Mouse (Mus musculus): Measurements from ENCODE around the gene Lrrc49.

Gene Lrrc49

GRCm38 (mm10) chr9:60592974-60593373 is 95.0 kb downstream of the Lrrc49 start:
- no peak for DNase-seq

- no peak for DNase-seq
Observed at GRCm38 (mm10) chr9:60592363-60592762, 95.6 kb downstream of the Lrrc49 start.

- no peak for DNase-seq
Observed at GRCm38 (mm10) chr9:60590871-60591624, 96.9 kb downstream of the Lrrc49 start.

DNA sequence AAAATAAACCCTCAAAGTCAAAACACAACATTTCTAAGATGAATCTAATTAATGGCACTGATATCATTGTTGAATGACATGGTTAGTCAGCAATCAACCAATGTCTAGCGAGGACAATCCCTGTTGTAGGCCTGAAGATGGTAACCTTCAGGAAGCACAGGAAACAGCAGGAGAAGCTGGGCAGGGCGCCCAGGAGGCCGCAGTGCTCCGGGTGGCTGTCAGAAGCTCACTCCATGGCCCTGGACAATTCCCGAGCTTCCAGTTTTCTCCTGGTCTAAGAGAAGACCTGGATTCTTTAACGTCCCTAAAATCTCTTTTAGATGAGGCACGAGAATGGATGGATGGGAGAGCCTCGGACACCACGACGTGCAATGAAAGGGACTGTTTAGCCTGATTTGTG is 99.0 kb downstream of the Lrrc49 start:
- no peak for DNase-seq

DNA sequence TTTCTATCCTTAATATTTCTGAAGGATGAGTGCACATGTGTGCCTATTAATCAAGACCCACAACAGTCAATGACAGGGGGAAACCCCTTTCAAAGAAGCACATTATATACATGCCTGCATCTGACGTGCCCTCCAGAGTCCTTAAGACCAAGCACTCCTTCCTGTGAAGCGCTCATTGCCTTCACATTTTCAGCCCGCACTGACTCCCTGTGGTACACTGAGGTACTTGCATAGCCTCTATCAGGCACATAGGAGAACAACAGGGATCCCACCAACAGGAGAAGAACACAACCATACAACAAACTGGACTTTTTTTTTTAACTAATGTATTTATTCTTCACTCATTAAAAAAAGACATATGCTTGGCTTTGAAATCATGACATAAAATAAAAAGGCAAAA is 101.0 kb downstream of the Lrrc49 start:
- no peak for DNase-seq

DNA sequence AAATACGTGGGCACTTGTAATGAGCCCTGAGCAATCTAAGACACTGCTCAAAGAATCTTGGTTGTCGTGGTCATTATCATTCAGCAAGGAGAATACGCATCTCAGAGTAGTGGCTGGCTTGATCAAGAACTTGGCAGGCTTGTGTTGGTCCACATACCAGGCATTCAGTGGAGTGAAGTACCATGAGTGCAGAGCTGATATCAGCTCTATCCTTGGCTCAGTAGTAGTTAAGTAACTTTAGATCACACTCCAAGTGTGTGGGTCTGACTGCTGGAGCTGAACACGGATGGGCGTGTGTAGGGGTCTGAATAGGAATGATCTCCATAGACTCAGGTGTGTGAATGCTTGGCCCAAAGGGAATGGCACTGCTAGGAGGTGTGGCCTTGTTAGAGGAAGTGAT is 102.8 kb downstream of the Lrrc49 start:
- no peak for DNase-seq

DNA sequence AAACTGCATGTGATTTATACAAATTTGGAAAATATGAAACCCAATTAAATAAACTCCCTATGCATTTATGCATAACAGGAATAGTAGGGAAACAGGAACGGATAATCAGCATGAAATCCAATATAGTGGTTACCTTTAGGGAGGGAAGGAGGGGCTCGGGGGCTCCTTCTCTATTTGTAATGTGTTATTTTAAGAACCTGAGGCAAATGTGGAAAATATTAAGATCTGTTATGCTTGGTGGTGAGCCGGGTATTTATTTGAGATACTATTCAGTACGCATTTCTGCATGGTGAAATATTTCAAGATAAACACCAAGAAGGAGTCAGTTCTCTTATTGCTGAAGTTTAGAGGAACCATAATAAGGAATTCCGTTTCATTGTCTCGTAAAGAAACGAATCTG is 105.4 kb downstream of the Lrrc49 start:
- DNase-seq, result no peak

GRCm38 (mm10) chr9:60573011-60573410 is 114.9 kb downstream of the Lrrc49 start:
- DNase-seq, result no peak

- DNase-seq, result no peak
Observed at GRCm38 (mm10) chr9:60571725-60572124, 116.2 kb downstream of the Lrrc49 start.

GRCm38 (mm10) chr9:60571041-60571440 is 116.9 kb downstream of the Lrrc49 start:
- no peak for DNase-seq

DNA sequence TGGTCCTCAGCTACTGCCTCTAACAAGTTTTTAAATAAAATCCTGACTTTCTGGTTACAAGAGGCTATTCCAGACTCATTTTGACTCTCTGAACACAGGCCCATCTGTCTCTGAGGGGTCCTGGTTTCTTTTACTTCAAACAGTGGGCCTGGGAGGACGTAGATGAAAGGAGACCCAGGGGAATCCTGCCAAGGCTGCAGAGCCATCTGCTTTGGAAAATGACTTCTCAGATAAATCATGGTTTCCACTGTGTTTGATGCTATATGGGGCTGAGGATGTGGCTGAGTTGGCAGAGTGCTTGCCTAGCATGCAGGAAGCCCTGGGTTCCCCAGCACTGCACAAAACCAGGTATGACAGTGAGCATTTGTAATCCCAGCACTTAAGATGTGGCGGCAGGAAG is 118.6 kb downstream of the Lrrc49 start:
- peak; percentile 16 for DNase-seq

GRCm38 (mm10) chr9:60563809-60564208 is 124.1 kb downstream of the Lrrc49 start:
- no peak for DNase-seq

- peak; percentile 79 for DNase-seq
Observed at GRCm38 (mm10) chr9:60562443-60563371, 125.3 kb downstream of the Lrrc49 start.

DNA sequence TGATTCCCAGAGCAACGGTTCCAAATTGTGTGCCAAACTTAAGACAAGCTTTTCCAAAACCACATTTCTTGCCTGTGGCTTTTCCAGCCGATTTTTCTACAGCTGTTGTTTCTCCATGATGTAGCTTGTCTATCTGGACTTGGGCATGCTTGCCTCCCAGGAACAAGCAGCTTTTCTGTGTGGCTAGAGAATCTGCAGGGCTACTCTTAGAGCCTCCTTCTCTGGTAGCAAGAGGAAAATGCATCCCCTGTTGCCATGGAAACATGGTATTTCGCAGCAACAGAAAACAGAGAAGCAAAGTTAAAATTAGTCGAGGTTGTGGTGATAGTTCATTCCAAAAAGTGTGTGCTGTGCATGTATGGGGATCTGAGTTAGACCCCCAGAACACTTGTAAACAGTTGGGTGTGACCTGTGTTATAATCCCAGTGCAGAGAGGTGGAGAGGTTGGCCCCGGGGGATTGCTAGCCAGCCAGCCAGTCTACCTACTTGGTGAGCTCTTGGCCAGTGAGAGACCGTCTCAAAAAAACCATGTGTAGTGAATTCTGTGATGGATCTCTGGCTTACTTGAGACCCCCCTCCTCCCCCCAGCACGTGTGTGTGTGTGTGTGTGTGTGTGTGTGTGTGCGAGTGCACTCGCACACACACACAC is 126.2 kb downstream of the Lrrc49 start:
- DNase-seq, result peak; percentile 54

GRCm38 (mm10) chr9:60558507-60558906 is 129.5 kb downstream of the Lrrc49 start:
- no peak for DNase-seq

DNA sequence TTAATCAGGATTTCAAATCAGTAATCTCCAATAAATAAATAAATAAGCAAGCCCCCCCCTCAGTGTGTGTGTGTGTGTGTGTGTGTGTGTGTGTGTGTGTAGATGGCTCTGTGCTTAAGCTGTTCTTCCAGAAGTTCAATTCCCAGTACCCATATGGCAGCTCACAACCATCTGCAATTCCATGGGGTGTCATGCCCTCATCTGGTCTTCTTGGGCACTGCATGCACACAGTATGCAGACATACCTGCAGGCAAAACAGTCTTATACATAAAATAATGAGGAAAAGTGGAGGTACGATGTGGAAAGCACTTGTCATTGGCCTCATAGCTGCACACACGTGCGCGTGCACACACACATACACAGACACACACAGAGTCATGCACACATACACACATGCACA is 136.7 kb downstream of the Lrrc49 start:
- DNase-seq, result no peak

- DNase-seq, result peak; percentile 73
Observed at GRCm38 (mm10) chr9:60548182-60548581, 139.8 kb downstream of the Lrrc49 start.

GRCm38 (mm10) chr9:60546169-60546568 is 141.8 kb downstream of the Lrrc49 start:
- DNase-seq, result no peak

GRCm38 (mm10) chr9:60545361-60546096 is 142.4 kb downstream of the Lrrc49 start:
- DNase-seq, result no peak

DNA sequence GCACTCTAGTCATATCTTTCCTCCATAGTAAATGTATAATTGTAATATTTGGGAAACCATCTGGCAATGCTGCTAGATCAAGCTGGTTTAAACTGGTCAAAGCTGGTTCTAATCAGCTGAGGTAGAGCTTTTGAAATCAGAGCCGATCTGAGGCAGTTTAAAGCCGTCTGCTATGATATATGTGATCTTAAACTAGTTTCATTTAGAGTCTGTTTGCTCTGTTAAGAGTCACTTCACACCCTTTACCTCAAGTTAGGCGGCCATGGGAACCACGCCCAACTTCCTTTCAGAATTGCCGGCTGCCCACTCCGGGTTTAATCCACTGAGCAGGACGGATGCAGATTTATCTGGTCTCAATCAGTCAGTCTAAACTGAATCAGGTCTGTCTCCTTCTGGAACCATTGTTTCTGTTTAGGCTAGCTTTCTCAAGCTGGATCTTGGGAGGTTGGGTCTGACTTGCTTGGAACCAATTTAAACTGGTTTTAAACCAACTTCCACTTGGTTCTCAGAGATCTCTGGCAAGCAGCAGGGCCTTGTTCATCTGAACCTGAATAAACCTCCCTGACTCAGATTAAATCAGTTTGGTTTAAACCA is 144.4 kb downstream of the Lrrc49 start:
- DNase-seq, result peak; percentile 47

- DNase-seq, result no peak
Observed at GRCm38 (mm10) chr9:60530310-60530709, 157.6 kb downstream of the Lrrc49 start.
